Mouse (Mus musculus): ENCODE measurements at regions not wholly inside any gene's neighbourhood (a gene's known extent, or its start where the extent isn't known, plus 50 kb on each side); places are given as distances from the start of the nearest gene placed in this dataset.

GRCm38 (mm10) chr6:99934394-99934793 is 208.2 kb upstream of the Prok2 start:
- DNase-seq = peak; percentile 78 to 84

GRCm38 (mm10) chr6:99933404-99933803 is 207.2 kb upstream of the Prok2 start:
- no peak for DNase-seq

GRCm38 (mm10) chr6:99932923-99933322 is 206.7 kb upstream of the Prok2 start:
- no peak for DNase-seq

- DNase-seq = no peak
These were observed 206.2 kb upstream of the Prok2 start for GRCm38 (mm10) chr6:99932405-99932804.

GRCm38 (mm10) chr6:99931588-99931987 is 205.4 kb upstream of the Prok2 start:
- DNase-seq = peak; percentile 73 to 83

- DNase-seq = no peak
These were observed 204.1 kb upstream of the Prok2 start for GRCm38 (mm10) chr6:99930316-99930715.

- DNase-seq = peak; percentile 50 to 84
These were observed 201.9 kb upstream of the Prok2 start for GRCm38 (mm10) chr6:99927933-99928555.

- no peak for DNase-seq
These were observed 198.0 kb upstream of the Prok2 start for GRCm38 (mm10) chr6:99924181-99924580.

- no peak for DNase-seq
These were observed 195.8 kb upstream of the Prok2 start for GRCm38 (mm10) chr6:99921966-99922365.

GRCm38 (mm10) chr6:99919816-99920562 is 193.8 kb upstream of the Prok2 start:
- DNase-seq = peak in 1 of 2 experiments; percentile 35

GRCm38 (mm10) chr6:99918351-99918750 is 192.2 kb upstream of the Prok2 start:
- no peak for DNase-seq

GRCm38 (mm10) chr6:99909921-99910320 is 183.7 kb upstream of the Prok2 start:
- DNase-seq = no peak

GRCm38 (mm10) chr6:99909459-99909858 is 183.3 kb upstream of the Prok2 start:
- peak in 1 of 2 experiments; percentile 54 for DNase-seq

GRCm38 (mm10) chr6:99908066-99908465 is 181.9 kb upstream of the Prok2 start:
- no peak for DNase-seq

- no peak for DNase-seq
These were observed 179.0 kb upstream of the Prok2 start for GRCm38 (mm10) chr6:99905194-99905593.

GRCm38 (mm10) chr6:99904607-99905006 is 178.4 kb upstream of the Prok2 start:
- peak; percentile 32 to 83 for DNase-seq

GRCm38 (mm10) chr6:99904044-99904443 is 177.9 kb upstream of the Prok2 start:
- DNase-seq = peak; percentile 44 to 79

- DNase-seq = no peak
These were observed 175.4 kb upstream of the Prok2 start for GRCm38 (mm10) chr6:99901564-99901963.

- DNase-seq = no peak
These were observed 175.0 kb upstream of the Prok2 start for GRCm38 (mm10) chr6:99901146-99901545.

GRCm38 (mm10) chr6:99899704-99900103 is 173.5 kb upstream of the Prok2 start:
- no peak for DNase-seq

GRCm38 (mm10) chr6:99898077-99898476 is 171.9 kb upstream of the Prok2 start:
- no peak for DNase-seq

GRCm38 (mm10) chr6:99895558-99895957 is 169.4 kb upstream of the Prok2 start:
- DNase-seq = no peak

- no peak for DNase-seq
These were observed 167.7 kb upstream of the Prok2 start for GRCm38 (mm10) chr6:99893936-99894335.

GRCm38 (mm10) chr6:99892204-99892603 is 166.0 kb upstream of the Prok2 start:
- no peak for DNase-seq

- no peak for DNase-seq
These were observed 165.6 kb upstream of the Prok2 start for GRCm38 (mm10) chr6:99891790-99892189.
